Mouse (Mus musculus) liver, postnatal 0 days (tissue): Measurements from ENCODE around the gene Zfp784. TPM values are rescaled to one million over a fixed set of nuclear protein-coding genes. Genes with fewer than 3 reads are reported as not detected.

ENCODE experiments used
- ATAC-seq: fragments of 200-750 bp; cut with Nextera tagmentation; 2 replicates; pipeline ENCODE4 v1.8.0; 2017; ENCODE audit warnings: mild to moderate bottlenecking, moderate library complexity
- DNase-seq: peaks from one replicate; pipeline ENCODE4 v3.0.0-alpha.2; 2016
- H3K27ac ChIP-seq: fragments of 300-500 bp; sonication (generic); 2 replicates; pipeline ENCODE4 v1.5.1; 2014; ENCODE audit warnings: antibody characterized with exemption, moderate library complexity, mild to moderate bottlenecking, low read depth
- H3K27me3 ChIP-seq: fragments of 300-500 bp; sonication (generic); 2 replicates; pipeline ENCODE4 v1.6.1; 2014; ENCODE audit warnings: low read length, control low read depth, mixed read lengths; ENCODE audit not compliant: insufficient read depth
- H3K36me3 ChIP-seq: fragments of 300-500 bp; sonication (generic); replicated peaks from 2 replicates; pipeline ENCODE4 v1.6.1; 2014; ENCODE audit warnings: mild to moderate bottlenecking, control low read depth, low read length, moderate library complexity, mixed read lengths; ENCODE audit not compliant: insufficient read depth
- H3K4me1 ChIP-seq: fragments of 300-500 bp; sonication (generic); 2 replicates; pipeline ENCODE4 v1.6.1; 2014; ENCODE audit warnings: antibody characterized with exemption, mild to moderate bottlenecking, control low read depth; ENCODE audit not compliant: insufficient read depth
- H3K4me2 ChIP-seq: fragments of 300-500 bp; sonication (generic); 2 replicates; pipeline ENCODE4 v1.6.1; 2014; ENCODE audit warnings: low read depth, mild to moderate bottlenecking, low read length, moderate library complexity, mixed read lengths
- H3K4me3 ChIP-seq: fragments of 300-500 bp; sonication (generic); 2 replicates; pipeline ENCODE4 v1.5.1; 2014; ENCODE audit warnings: low read depth, low read length
- H3K9ac ChIP-seq: fragments of 300-500 bp; sonication (generic); replicated peaks from 2 replicates; pipeline ENCODE4 v1.6.1; 2014; ENCODE audit warnings: mild to moderate bottlenecking, moderate library complexity
- H3K9me3 ChIP-seq: fragments of 300-500 bp; sonication (generic); 2 replicates; pipeline ENCODE4 v1.6.1; 2016; ENCODE audit warnings: mild to moderate bottlenecking, control low read depth, low read length, mixed read lengths
- CTCF ChIP-seq: sonication (generic); IDR thresholded peaks from 2 replicates; pipeline ENCODE4 v1.5.1; 2016; ENCODE audit warnings: antibody characterized with exemption, low read depth
- EP300 ChIP-seq: IDR thresholded peaks from 2 replicates; pipeline ENCODE4 v1.6.1; 2016; ENCODE audit warnings: antibody characterized with exemption, low read depth, mild to moderate bottlenecking
- WGBS: fragments of 180-500 bp; shearing (Covaris S2); extraction: QIAGEN DNeasy Blood & Tissue Kit; methylation state at CpG from one replicate; pipeline ENCODE4 v1.1.7; 2014; ENCODE audit not compliant: insufficient replicate concordance; 5-methylcytosine and 5-hydroxymethylcytosine counted together
- polyA plus RNA-seq: library from polyadenylated mRNA; unstranded; fragments of >200 nt; fragmentation: Nextera tagmentation; extraction: Ambion mirVana; gene quantifications from 2 replicates; pipeline ENCODE4 v1.2.1, GENCODE M21; 2015

Gene Zfp784
- polyA plus RNA-seq, 1 experiment from 2014 or later = 2.4 TPM

GRCm38 (mm10) chr7:5052931-5053343 is 14.7 kb upstream of the Zfp784 start:
- H3K4me3 ChIP-seq = peak overlapping the region; percentile 21
- TF ChIP-seq CTCF (no peak), EP300 (no peak)
- H3K27me3 ChIP-seq = peaks cover 74% of the 10 kb centered on the region

GRCm38 (mm10) chr7:5052438-5052837 is 14.2 kb upstream of the Zfp784 start:
- DNase-seq (no peak), ATAC-seq (no peak)
- TF ChIP-seq EP300 (no peak), CTCF (no peak)
- H3K27me3 ChIP-seq = peaks cover 70% of the 10 kb centered on the region
- 6% methylated on average over 12 of the region's 12 CpGs for whole genome bisulfite sequencing
- no peaks in the 10 kb centered on the region for H3K36me3 ChIP-seq
- H3K4me2 ChIP-seq = peak overlapping the region; percentile 81
- H3K4me1 ChIP-seq = peaks cover 25% of the 10 kb centered on the region
- H3K9ac ChIP-seq = 0 out of 2 replicates have a peak overlapping the region, but pooled peaks have one; percentile 13
- H3K4me3 ChIP-seq = peak overlapping the region; percentile 68
- H3K9me3 ChIP-seq = no peaks in the 10 kb centered on the region
- no peak overlapping the region for H3K27ac ChIP-seq

More at GRCm38 (mm10) chr7:5052931-5053343, 14.7 kb upstream of the Zfp784 start:
- DNase-seq = no peak
- Histone ChIP-seq H3K9me3 (no peaks in the 10 kb centered on the region), H3K36me3 (no peaks in the 10 kb centered on the region), H3K4me1 (peaks cover 25% of the 10 kb centered on the region), H3K9ac (0 out of 2 replicates have a peak overlapping the region, but pooled peaks have one; percentile 13), H3K4me2 (peak overlapping the region; percentile 81), H3K27ac (no peak overlapping the region)
- 4% methylated on average over 38 of the region's 45 CpGs for whole genome bisulfite sequencing
- ATAC-seq = no peak

GRCm38 (mm10) chr7:5051193-5052192 is 13.2 kb upstream of the Zfp784 start, which contains the start of gene Zfp580:
Zfp580 (plus strand) TSS chr7:5051538.
- Histone ChIP-seq H3K9me3 (no peaks in the 10 kb centered on the region), H3K27me3 (peaks cover 61% of the 10 kb centered on the region), H3K27ac (peak within 1 kb of the TSS; percentile 51; the same call in 1 of the 2 replicates), H3K4me1 (peaks cover 20% of the 10 kb centered on the region), H3K4me2 (peak within 1 kb of the TSS; percentile 81), H3K4me3 (peak within 1 kb of the TSS; percentile 68), H3K36me3 (no peaks in the 10 kb centered on the region), H3K9ac (peak within 1 kb of the TSS; percentile 77)
- peak; percentile 88 for ATAC-seq
- peak; percentile 70 for DNase-seq
- under 1% methylated on average over 65 of the region's 65 CpGs for WGBS
- no peak for TF ChIP-seq CTCF
- no peak for TF ChIP-seq EP300

- DNase-seq (no peak), ATAC-seq (no peak)
- Histone ChIP-seq H3K4me3 (no peak overlapping the region), H3K4me1 (peaks cover 10% of the 10 kb centered on the region), H3K4me2 (no peak overlapping the region), H3K27me3 (peaks cover 19% of the 10 kb centered on the region), H3K9ac (no peak overlapping the region), H3K27ac (no peak overlapping the region), H3K9me3 (no peaks in the 10 kb centered on the region), H3K36me3 (no peaks in the 10 kb centered on the region)
- 12% methylated on average over 2 of the region's 2 CpGs for WGBS
- TF ChIP-seq CTCF = peak; percentile 61
- TF ChIP-seq EP300 = no peak
Observed at GRCm38 (mm10) chr7:5047313-5047712, 9.1 kb upstream of the Zfp784 start.

- Histone ChIP-seq H3K4me3 (no peak overlapping the region), H3K9ac (no peak overlapping the region), H3K27me3 (peaks cover 7% of the 10 kb centered on the region; the same call in 1 of the 2 replicates), H3K36me3 (no peaks in the 10 kb centered on the region), H3K4me1 (peaks cover 4% of the 10 kb centered on the region), H3K27ac (no peak overlapping the region), H3K4me2 (no peak overlapping the region), H3K9me3 (no peaks in the 10 kb centered on the region)
- DNase-seq (no peak), ATAC-seq (no peak)
- 60% methylated on average over 2 of the region's 2 CpGs for WGBS
- TF ChIP-seq EP300 = no peak
- peak; percentile 36; the same call in 1 of the 2 replicates for TF ChIP-seq CTCF
Observed at GRCm38 (mm10) chr7:5046112-5046511, 7.9 kb upstream of the Zfp784 start.

- H3K4me2 ChIP-seq = no peak overlapping the region
- H3K9ac ChIP-seq = no peak overlapping the region
- DNase-seq (no peak), ATAC-seq (no peak)
- no peaks in the 10 kb centered on the region for H3K27me3 ChIP-seq
- H3K4me1 ChIP-seq = no peaks in the 10 kb centered on the region
- H3K9me3 ChIP-seq = no peaks in the 10 kb centered on the region
- WGBS = 42% methylated on average over 2 of the region's 2 CpGs
- no peak overlapping the region for H3K4me3 ChIP-seq
- H3K27ac ChIP-seq = no peak overlapping the region
- H3K36me3 ChIP-seq = no peaks in the 10 kb centered on the region
- TF ChIP-seq CTCF (no peak), EP300 (no peak)
Observed at GRCm38 (mm10) chr7:5044981-5045380, 6.7 kb upstream of the Zfp784 start.
